Mouse (Mus musculus): ENCODE data around the gene Sema4d.

DNA sequence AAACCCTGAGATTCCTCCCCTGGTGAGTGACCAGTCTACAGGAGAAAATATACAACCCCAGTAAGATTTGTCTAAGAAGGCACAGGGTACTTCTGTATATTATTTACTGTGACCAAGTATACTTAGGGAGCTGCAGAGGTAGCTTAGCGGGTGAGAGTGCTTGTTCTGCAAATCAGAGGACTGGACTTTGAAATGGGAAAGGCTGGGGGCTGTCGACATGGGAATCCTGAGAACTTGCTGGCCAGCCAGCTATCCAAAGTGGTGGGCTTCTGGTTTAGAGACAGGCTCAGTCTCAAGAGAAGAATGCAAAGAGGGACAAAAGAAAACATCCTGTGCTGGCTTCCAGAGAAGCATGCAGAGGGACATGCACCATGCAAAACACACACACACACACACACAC, 5.7 kb downstream of the Sema4d start:
- TF ChIP-seq POLR2A (IDR thresholded peaks at IDR 0.05; ENCODE audit: borderline replicate concordance, control insufficient read depth, low read depth, low read length) (no peak), CTCF (IDR thresholded peaks at IDR 0.05; ENCODE audit: control insufficient read depth, insufficient read depth, low read length) (no peak)
